Mouse (Mus musculus) liver, adult 2 months (tissue): ENCODE data around the gene Wwox.

ENCODE experiments used
- CTCF ChIP-seq: fragments of 200-500 bp; IDR thresholded peaks from 2 replicates; pipeline ENCODE4 v1.5.1; 2011; ENCODE audit warnings: low read depth, low read length, control low read depth
- POLR2A ChIP-seq: fragments of 200-500 bp; IDR thresholded peaks from 2 replicates; pipeline ENCODE4 v1.6.1; 2011; ENCODE audit warnings: low read length, control low read depth; ENCODE audit not compliant: insufficient read depth; ENCODE audit errors: extremely low read depth

- TF ChIP-seq CTCF, result no peak
- no peak for TF ChIP-seq POLR2A
These were observed 279.4 kb downstream of the Wwox start for GRCm38 (mm10) chr8:114718821-114719220.
